Comparison of ENCODE assay signal across 15 mouse cellular contexts in the genomic region with DNA sequence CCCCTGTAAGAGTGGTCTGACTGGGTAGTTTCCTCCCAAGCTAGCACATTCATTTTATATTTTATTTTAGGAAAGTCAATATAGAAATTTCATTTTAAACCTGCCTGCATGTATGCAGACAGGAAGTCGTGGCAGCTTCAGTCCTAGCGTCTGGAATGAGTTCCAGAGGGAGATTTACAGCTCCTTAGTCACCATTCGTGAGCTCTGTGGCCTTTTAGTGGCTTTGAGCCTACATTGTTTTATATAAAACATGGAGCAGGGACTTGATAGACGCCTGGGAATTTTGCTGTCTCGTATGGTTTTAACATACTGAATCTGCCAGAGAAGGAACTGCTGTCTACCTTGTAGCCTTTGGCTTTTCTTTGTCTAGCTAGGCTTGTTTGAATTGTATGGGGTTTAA.
"Had no signal": no experiment of that assay in that cellular context is flagged by ENCODE, and none has a peak within 500 bp of the region (broad histone marks: within the 10 kb centered on the region; RNA-seq: fewer than 3 reads in every experiment).

No protein-coding gene starts in this region.

- H3K9ac ChIP-seq: limb, embryonic 13.5 days; liver, embryonic 13.5 days; midbrain, embryonic 12.5 days had no signal

- H3K27ac ChIP-seq: layer of hippocampus, adult 2 months; left cerebral cortex, adult 2 months; limb, embryonic 13.5 days; liver, embryonic 13.5 days; midbrain, embryonic 12.5 days had no signal

- H3K9me3 ChIP-seq: limb, embryonic 13.5 days; liver, embryonic 13.5 days; midbrain, embryonic 12.5 days had no signal

- ATAC-seq: midbrain, embryonic 16.5 days had no signal

- H3K4me2 ChIP-seq: limb, embryonic 13.5 days; liver, embryonic 13.5 days; midbrain, embryonic 12.5 days had no signal

- H3K36me3 ChIP-seq: limb, embryonic 13.5 days; liver, embryonic 13.5 days; midbrain, embryonic 12.5 days had no signal

- DNase-seq: kidney, adult 18-20 months; kidney, adult 9 months; kidney, postnatal 14 days; layer of hippocampus, adult 9-11 months; liver, embryonic 13.5 days; lung, adult 2 months; lung, postnatal 14 days; lung, postnatal 4 days; thymus, adult 18-20 months; thymus, postnatal 36 days had no signal

- H3K4me3 ChIP-seq: layer of hippocampus, adult 2 months; left cerebral cortex, adult 2 months; limb, embryonic 13.5 days; liver, embryonic 13.5 days; midbrain, embryonic 12.5 days had no signal
